Mouse (Mus musculus): ENCODE measurements around the gene Slc24a3.

Slc24a3 gene

DNA sequence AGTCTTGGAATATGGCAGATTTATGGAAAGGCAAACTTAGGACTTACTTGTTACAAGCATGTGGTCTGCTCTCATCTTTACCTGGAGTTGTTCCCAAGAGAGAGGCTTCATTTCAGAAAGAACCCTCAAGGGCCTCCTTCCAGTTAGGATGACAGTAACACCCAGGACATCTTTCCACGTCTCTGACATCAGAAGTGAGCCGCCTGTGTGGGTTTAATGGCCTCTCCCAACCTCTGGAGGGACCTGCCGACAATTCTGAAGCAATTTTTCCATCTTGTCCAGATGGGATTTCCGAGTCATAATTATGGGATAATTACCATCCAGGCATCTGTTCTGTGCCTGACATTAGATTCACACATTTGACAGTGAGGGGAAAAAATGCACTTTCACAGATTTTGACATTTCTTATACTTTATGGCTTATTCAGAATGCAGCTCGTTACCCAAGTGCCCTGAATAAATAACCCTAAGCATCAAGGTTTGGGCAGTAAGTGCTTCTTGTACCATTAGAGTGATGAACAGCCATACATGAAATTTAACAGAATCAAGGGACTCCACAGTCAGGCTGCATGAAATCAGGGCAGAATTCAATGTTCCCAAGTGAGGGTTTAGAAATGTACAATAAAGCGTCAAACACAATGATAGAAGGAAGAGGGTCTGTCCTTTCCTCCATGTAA is 463.7 kb downstream of the Slc24a3 start:
- in situ Hi-C loops (cut with MboI), result no loop called here

DNA sequence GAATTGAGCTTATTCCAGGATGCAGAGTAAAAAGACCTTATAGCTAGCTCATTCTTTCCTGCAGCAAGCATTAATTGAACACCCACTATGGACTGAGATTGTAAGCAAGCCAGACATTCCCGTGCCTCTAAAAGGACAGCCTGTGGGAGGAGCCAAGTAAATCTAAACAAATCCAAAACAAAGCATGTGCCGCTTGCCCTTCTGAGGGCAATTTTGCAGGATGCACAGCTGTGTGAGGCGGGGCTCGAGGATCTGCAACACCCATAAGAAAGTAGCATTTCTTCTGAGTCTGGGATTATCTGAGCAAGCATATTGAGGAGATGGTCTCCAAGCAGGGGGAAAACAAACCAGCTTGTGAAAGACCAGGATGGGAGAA is 464.2 kb downstream of the Slc24a3 start:
- in situ Hi-C loops (cut with MboI), result no loop called here

DNA sequence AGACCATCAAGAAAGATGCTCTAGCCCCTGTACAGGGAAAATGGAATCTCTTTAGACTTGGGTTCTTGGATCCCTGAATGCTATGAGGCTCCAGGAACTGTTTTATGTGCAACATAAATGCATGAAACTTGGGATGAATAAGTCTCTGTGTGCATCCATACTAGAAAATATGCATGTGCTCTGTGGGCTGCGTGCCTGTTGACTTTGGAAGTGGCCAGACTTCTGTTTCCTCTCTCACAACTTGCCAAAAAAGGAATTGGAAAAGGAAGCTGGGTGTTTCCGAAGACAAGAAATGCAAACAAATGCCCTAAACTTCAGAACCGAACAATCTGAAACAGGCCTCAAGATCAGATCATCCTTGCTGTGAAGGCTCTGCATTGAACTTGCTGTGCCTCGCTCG is 466.3 kb downstream of the Slc24a3 start:
- in situ Hi-C loops (cut with MboI), result no loop called here

GRCm38 (mm10) chr2:145640255-145640984 is 472.9 kb downstream of the Slc24a3 start:
- in situ Hi-C loops (cut with MboI), result no loop called here

GRCm38 (mm10) chr2:145655373-145655960 is 487.9 kb downstream of the Slc24a3 start:
- in situ Hi-C loops (cut with MboI), result no loop called here

DNA sequence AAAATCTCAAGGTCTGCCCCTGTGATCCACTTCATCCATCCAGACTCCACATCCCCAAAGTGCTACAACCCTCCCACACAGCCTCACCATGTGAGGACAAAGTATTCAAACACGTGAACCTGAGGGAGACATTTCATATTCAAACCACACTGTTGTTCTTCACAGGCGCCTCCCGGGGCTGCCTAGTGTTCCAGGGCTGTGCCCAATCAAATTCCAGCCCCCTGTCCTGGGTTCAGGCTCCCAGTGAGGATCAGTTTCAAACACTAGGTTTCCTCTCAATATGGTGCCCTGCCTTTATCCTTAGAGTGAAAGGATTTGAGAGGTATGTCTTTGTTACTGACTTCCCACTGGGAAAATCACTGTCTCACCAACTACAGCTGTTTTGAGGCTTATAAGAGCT is 488.6 kb downstream of the Slc24a3 start:
- in situ Hi-C loops (cut with MboI), result no loop called here

DNA sequence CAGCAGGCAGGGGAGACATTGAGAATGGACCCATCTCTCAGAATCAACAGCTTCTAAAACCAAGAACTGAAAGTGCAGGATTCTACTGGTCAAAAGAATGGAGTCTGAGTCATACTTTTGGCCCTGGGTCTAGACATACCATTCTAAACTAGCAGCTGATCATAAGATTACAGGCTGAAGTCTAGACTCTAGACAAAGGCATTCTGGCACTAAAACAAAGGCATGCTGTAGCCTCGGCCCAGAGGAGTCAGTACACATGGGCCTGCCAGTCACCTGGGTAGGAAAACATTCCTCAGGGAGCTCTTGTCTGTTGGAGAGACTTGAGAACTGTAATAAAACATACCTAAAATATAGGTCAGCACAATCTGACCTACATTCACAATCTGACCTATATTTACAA is 489.2 kb downstream of the Slc24a3 start:
- in situ Hi-C loops (cut with MboI), result no loop called here

GRCm38 (mm10) chr2:145661242-145661641 is 493.7 kb downstream of the Slc24a3 start:
- in situ Hi-C loops (cut with MboI), result no loop called here

- in situ Hi-C loops (cut with MboI), result no loop called here
Observed at GRCm38 (mm10) chr2:145663899-145664298, 496.3 kb downstream of the Slc24a3 start.

- in situ Hi-C loops (cut with MboI), result no loop called here
Observed at GRCm38 (mm10) chr2:145664311-145664710, 496.8 kb downstream of the Slc24a3 start.

GRCm38 (mm10) chr2:145668135-145668534 is 500.6 kb downstream of the Slc24a3 start:
- in situ Hi-C loops (cut with MboI), result no loop called here

DNA sequence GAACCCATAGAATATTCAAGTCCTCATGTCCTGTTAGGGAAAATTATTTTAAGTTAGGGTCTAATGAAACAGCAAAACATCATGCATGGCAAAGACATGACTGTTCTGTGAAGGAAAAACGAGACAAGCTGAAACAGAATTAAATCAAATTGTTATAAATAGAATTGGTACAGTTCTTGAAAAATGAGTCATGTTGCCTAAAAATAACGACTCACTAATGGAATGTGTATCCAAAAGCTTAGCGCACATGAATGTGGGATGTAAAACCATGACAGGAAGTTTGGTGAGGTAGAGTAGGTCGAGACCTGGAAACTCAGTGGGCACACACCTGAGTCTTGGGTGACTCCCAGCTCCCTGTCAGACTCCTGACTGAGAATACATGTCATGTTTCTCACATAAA is 502.6 kb downstream of the Slc24a3 start:
- in situ Hi-C loops (cut with MboI), result no loop called here

DNA sequence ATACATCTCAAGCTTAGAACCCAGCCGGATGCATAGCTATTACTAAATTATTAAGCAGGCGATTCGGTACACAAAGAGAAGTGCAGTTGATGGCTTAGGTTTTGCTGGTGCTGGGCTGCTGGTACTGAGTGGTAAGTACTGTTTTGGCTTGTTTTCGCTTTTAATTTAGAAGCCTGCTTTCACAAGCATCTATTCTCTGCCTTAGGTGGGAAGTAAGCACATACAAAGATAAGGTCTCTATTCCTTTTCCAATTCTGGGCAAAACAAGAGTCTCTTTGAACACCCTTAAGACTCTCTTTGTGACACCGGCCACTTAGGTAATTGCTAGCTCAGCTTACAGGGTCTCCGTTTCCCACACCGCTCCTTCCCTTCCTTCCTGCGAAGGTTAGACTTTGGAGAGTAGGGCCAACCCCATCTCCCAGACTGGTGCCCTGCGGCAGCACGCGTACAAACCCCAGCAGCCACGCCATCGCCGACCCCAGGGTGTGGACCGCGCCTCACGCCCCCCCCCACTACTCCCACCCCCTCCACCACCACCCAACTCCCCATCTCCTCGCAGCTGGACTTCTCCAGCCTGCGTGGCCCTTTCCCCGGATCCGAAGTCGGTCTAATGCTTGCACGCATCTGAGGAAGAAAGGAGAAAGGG is 507.1 kb downstream of the Slc24a3 start:
- in situ Hi-C loops (cut with MboI), result no loop called here

- in situ Hi-C loops (cut with MboI), result no loop called here
Observed at GRCm38 (mm10) chr2:145675142-145675755, 507.7 kb downstream of the Slc24a3 start, which contains the start of gene Rin2. Gene Rin2 (plus strand): TSS chr2:145675215.

- in situ Hi-C loops (cut with MboI), result no loop called here
Observed at GRCm38 (mm10) chr2:145675756-145676543, 508.4 kb downstream of the Slc24a3 start.

GRCm38 (mm10) chr2:145676544-145676925 is 509.0 kb downstream of the Slc24a3 start:
- in situ Hi-C loops (cut with MboI), result no loop called here

DNA sequence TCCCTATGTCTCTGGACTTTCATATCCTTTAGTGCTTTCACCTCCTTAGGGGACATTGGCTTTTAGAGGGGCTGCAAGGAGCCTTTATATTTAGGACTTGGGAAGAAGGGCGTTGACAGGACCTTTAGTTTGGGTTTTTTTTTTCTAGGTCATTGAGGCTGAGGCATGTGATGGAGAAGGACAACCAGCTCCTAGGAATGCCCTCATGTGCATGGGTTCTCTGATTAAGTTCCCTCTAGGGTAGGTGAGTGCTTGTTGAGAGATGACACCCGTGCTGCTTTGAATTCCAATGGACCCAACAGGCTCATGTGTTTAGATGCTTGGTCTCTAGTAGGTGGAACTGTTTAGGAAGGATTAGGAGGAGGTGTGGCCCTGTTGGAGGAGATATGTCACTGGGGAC is 509.4 kb downstream of the Slc24a3 start:
- in situ Hi-C loops (cut with MboI), result no loop called here

DNA sequence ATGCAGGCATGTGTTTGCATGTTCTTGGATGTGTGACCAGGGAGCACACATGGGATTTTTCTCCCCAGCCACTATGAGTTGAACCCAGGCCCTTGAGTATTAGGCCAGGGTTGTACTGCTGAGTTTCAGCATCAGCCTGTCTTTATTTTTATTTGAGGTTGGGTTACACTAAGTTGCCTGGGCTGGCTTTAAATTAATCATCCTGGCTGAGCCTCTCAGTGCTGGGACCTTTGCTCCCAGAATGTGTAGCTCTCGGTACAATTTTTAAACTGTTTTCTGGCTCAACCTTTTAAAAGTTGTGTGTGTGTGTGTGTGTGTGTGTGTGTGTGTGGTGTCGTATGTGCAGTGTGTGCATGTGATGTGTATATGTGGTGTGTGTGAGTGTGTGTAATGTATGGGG is 512.6 kb downstream of the Slc24a3 start:
- in situ Hi-C loops (cut with MboI), result no loop called here

- in situ Hi-C loops (cut with MboI), result no loop called here
Observed at GRCm38 (mm10) chr2:145680762-145681161, 513.2 kb downstream of the Slc24a3 start.

DNA sequence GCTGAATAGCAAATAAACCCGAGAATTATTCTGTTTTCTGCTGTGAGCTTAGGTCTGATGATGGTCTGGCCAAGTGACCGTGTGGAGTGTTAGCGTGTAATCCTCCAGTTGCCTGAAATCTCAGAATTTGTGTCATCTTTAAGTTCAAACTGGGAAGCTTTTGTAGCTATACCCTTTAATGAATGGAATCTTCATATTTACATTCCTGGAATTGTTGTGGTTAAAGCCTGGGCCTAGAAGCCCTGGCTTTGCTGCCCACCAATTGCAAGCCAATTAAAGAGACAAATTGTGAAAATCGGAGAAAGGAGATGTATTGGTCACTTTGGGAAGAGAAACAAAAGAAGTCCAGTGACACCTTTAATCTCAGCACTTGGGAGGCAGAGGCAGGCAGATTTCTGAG is 514.1 kb downstream of the Slc24a3 start:
- in situ Hi-C loops (cut with MboI), result no loop called here

- in situ Hi-C loops (cut with MboI), result no loop called here
Observed at GRCm38 (mm10) chr2:145682924-145683323, 515.4 kb downstream of the Slc24a3 start.

Data from mature B cell (primary cell).